Mouse (Mus musculus): ENCODE measurements around the gene B4galt4.
A peak's percentile ranks its signal among the peaks of the same experiment; 100 is the strongest.

DNA sequence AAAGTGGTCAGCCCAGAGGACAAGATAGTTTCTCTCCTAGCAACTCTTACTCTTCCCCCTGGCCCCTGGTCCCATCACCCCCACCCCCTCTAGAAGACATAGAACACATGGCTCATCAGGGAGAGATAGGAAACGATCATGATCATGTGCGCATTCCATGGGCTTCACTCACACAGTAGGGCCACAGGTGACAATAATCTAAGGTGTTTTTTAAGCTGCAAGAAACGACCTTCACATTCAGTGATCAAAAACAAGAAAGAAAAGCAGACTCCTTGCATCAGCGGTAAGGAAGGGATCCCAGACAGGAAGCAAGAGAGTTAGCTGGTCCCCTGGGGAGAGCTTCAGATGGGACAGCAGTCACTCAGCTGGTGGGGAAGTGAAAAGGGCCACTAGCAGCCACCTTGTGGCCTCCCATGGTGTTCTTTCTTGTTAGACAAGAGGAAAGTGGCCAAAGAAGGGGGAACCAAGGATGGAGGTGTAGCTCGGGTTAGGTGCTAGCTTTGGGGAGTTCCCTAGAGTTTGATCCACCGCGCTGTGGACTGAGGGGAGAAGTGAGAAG is 33.0 kb upstream of the B4galt4 start:
- TF ChIP-seq EP300 (IDR thresholded peaks at IDR 0.05; ENCODE audit: low read length) = peak; percentile 88
- peak; percentile 96 for TF ChIP-seq ZKSCAN1 (IDR thresholded peaks at IDR 0.05; ENCODE audit: borderline replicate concordance, low read depth, low read length)
- no peak for TF ChIP-seq POLR2A (IDR thresholded peaks at IDR 0.05; ENCODE audit: low read depth, low read length)
- peak in 1 of 2 experiments; percentile 66; a peak in 2 of 4 replicates for TF ChIP-seq CTCF (conservative IDR thresholded peaks at IDR 0.05 in 1 of 2, IDR thresholded peaks at IDR 0.05 in 1 of 2; ENCODE audit: low read depth in 2 of 2, low read length in 2 of 2)
- no peak for TF ChIP-seq ZC3H11A (IDR thresholded peaks at IDR 0.05; ENCODE audit: low read depth, low read length)
- peak; percentile 81 for TF ChIP-seq SIN3A (IDR thresholded peaks at IDR 0.05; ENCODE audit: low read length)
- no peak for TF ChIP-seq USF2 (conservative IDR thresholded peaks at IDR 0.05; ENCODE audit: low read depth, low read length)

Measured in CH12.LX (cell line).